Mouse (Mus musculus): Measurements from ENCODE around the gene Cyth2. TPM values are rescaled to one million over a fixed set of nuclear protein-coding genes. Genes with fewer than 3 reads are reported as not detected.

Cyth2 gene
- 327 and 379 TPM in 2 replicates for polyA plus RNA-seq (2015; fragmentation: Nextera tagmentation; extraction: Ambion mirVana)

- H3K27ac ChIP-seq (ENCODE audit: low read length) = peak within 1 kb of the TSS; percentile 99
Observed at GRCm38 (mm10) chr7:45813787-45814779, at the start of gene Cyth2. TSS of gene Cyth2 (minus strand) at chr7:45814581.

GRCm38 (mm10) chr7:45862804-45863203, 48.4 kb upstream of the Cyth2 start:
- WGBS = 88% methylated on average over 7 of the region's 7 CpGs
- Histone ChIP-seq H3K9me3 (ENCODE audit: control insufficient read depth, low read length) (no peaks in the 10 kb centered on the region), H3K36me3 (ENCODE audit: control insufficient read depth, insufficient read depth) (no peaks in the 10 kb centered on the region), H3K4me3 (replicated peaks; ENCODE audit: low read length) (no peak overlapping the region), H3K27me3 (replicated peaks; ENCODE audit: control insufficient read depth, insufficient read depth, low read length) (peaks cover 7% of the 10 kb centered on the region), H3K4me2 (ENCODE audit: low read length) (no peak overlapping the region), H3K27ac (ENCODE audit: low read length) (no peak overlapping the region), H3K9ac (replicated peaks; ENCODE audit: low read depth, low read length) (no peak overlapping the region), H3K4me1 (replicated peaks; ENCODE audit: control insufficient read depth, insufficient read depth, low read length) (peaks cover 17% of the 10 kb centered on the region)
- no peak for ATAC-seq

More at GRCm38 (mm10) chr7:45813787-45814779, at the start of gene Cyth2:
- peak; percentile 99 for ATAC-seq
- no peaks in the 10 kb centered on the region for H3K27me3 ChIP-seq (replicated peaks; ENCODE audit: control insufficient read depth, insufficient read depth, low read length)
- H3K36me3 ChIP-seq (ENCODE audit: control insufficient read depth, insufficient read depth) = peaks cover 20% of the 10 kb centered on the region
- no peaks in the 10 kb centered on the region for H3K9me3 ChIP-seq (ENCODE audit: control insufficient read depth, low read length)
- H3K9ac ChIP-seq (replicated peaks; ENCODE audit: low read depth, low read length) = peak within 1 kb of the TSS; percentile 96
- WGBS = under 1% methylated on average over 87 of the region's 92 CpGs
- H3K4me2 ChIP-seq (ENCODE audit: low read length) = peak within 1 kb of the TSS; percentile 82
- H3K4me1 ChIP-seq (replicated peaks; ENCODE audit: control insufficient read depth, insufficient read depth, low read length) = peaks cover 26% of the 10 kb centered on the region
- H3K4me3 ChIP-seq (replicated peaks; ENCODE audit: low read length) = peak within 1 kb of the TSS; percentile 73

GRCm38 (mm10) chr7:45859008-45859407, 44.6 kb upstream of the Cyth2 start:
- Histone ChIP-seq H3K4me3 (replicated peaks; ENCODE audit: low read length) (no peak overlapping the region), H3K4me2 (ENCODE audit: low read length) (no peak overlapping the region), H3K4me1 (replicated peaks; ENCODE audit: control insufficient read depth, insufficient read depth, low read length) (peaks cover 9% of the 10 kb centered on the region), H3K9ac (replicated peaks; ENCODE audit: low read depth, low read length) (no peak overlapping the region), H3K9me3 (ENCODE audit: control insufficient read depth, low read length) (no peaks in the 10 kb centered on the region), H3K27me3 (replicated peaks; ENCODE audit: control insufficient read depth, insufficient read depth, low read length) (peaks cover 17% of the 10 kb centered on the region), H3K27ac (ENCODE audit: low read length) (no peak overlapping the region), H3K36me3 (ENCODE audit: control insufficient read depth, insufficient read depth) (no peaks in the 10 kb centered on the region)
- 70% methylated on average over 4 of the region's 4 CpGs for WGBS
- ATAC-seq = no peak

GRCm38 (mm10) chr7:45856950-45857901, 42.8 kb upstream of the Cyth2 start:
- no peak for ATAC-seq
- H3K36me3 ChIP-seq (ENCODE audit: control insufficient read depth, insufficient read depth) = no peaks in the 10 kb centered on the region
- 3% methylated on average over 30 of the region's 30 CpGs for WGBS
- no peak overlapping the region for H3K27ac ChIP-seq (ENCODE audit: low read length)
- peak overlapping the region; percentile 51 for H3K9ac ChIP-seq (replicated peaks; ENCODE audit: low read depth, low read length)
- H3K9me3 ChIP-seq (ENCODE audit: control insufficient read depth, low read length) = no peaks in the 10 kb centered on the region
- peak overlapping the region; percentile 42 for H3K4me3 ChIP-seq (replicated peaks; ENCODE audit: low read length)
- H3K4me2 ChIP-seq (ENCODE audit: low read length) = peak overlapping the region; percentile 66
- H3K4me1 ChIP-seq (replicated peaks; ENCODE audit: control insufficient read depth, insufficient read depth, low read length) = peaks cover 9% of the 10 kb centered on the region
- H3K27me3 ChIP-seq (replicated peaks; ENCODE audit: control insufficient read depth, insufficient read depth, low read length) = peaks cover 17% of the 10 kb centered on the region

- H3K9me3 ChIP-seq (ENCODE audit: control insufficient read depth, low read length) = no peaks in the 10 kb centered on the region
- H3K4me1 ChIP-seq (replicated peaks; ENCODE audit: control insufficient read depth, insufficient read depth, low read length) = peaks cover 9% of the 10 kb centered on the region
- no peaks in the 10 kb centered on the region for H3K36me3 ChIP-seq (ENCODE audit: control insufficient read depth, insufficient read depth)
- H3K27ac ChIP-seq (ENCODE audit: low read length) = no peak overlapping the region
- peaks cover 13% of the 10 kb centered on the region for H3K27me3 ChIP-seq (replicated peaks; ENCODE audit: control insufficient read depth, insufficient read depth, low read length)
- WGBS = 77% methylated on average over 12 of the region's 12 CpGs
- no peak overlapping the region for H3K4me3 ChIP-seq (replicated peaks; ENCODE audit: low read length)
- ATAC-seq = no peak
- no peak overlapping the region for H3K4me2 ChIP-seq (ENCODE audit: low read length)
- H3K9ac ChIP-seq (replicated peaks; ENCODE audit: low read depth, low read length) = no peak overlapping the region
Observed at GRCm38 (mm10) chr7:45853089-45853488, 38.7 kb upstream of the Cyth2 start.

GRCm38 (mm10) chr7:45850661-45851060, 36.3 kb upstream of the Cyth2 start:
- H3K4me3 ChIP-seq (replicated peaks; ENCODE audit: low read length) = no peak overlapping the region
- no peak overlapping the region for H3K4me2 ChIP-seq (ENCODE audit: low read length)
- H3K9me3 ChIP-seq (ENCODE audit: control insufficient read depth, low read length) = no peaks in the 10 kb centered on the region
- no peaks in the 10 kb centered on the region for H3K4me1 ChIP-seq (replicated peaks; ENCODE audit: control insufficient read depth, insufficient read depth, low read length)
- ATAC-seq = no peak
- no peak overlapping the region for H3K27ac ChIP-seq (ENCODE audit: low read length)
- no peak overlapping the region for H3K9ac ChIP-seq (replicated peaks; ENCODE audit: low read depth, low read length)
- 81% methylated on average over 3 of the region's 3 CpGs for WGBS
- no peaks in the 10 kb centered on the region; the same call in 1 of the 2 replicates for H3K27me3 ChIP-seq (replicated peaks; ENCODE audit: control insufficient read depth, insufficient read depth, low read length)
- no peaks in the 10 kb centered on the region for H3K36me3 ChIP-seq (ENCODE audit: control insufficient read depth, insufficient read depth)

- no peak for ATAC-seq
- H3K27me3 ChIP-seq (replicated peaks; ENCODE audit: control insufficient read depth, insufficient read depth, low read length) = no peaks in the 10 kb centered on the region; the same call in 1 of the 2 replicates
- 5% methylated on average over 6 of the region's 6 CpGs for WGBS
Observed at GRCm38 (mm10) chr7:45848447-45849027, 34.2 kb upstream of the Cyth2 start.

GRCm38 (mm10) chr7:45842950-45843744, 28.8 kb upstream of the Cyth2 start:
- H3K36me3 ChIP-seq (ENCODE audit: control insufficient read depth, insufficient read depth) = no peaks in the 10 kb centered on the region
- 88% methylated on average over 10 of the region's 10 CpGs for whole genome bisulfite sequencing
- H3K9ac ChIP-seq (replicated peaks; ENCODE audit: low read depth, low read length) = no peak overlapping the region
- H3K27me3 ChIP-seq (replicated peaks; ENCODE audit: control insufficient read depth, insufficient read depth, low read length) = no peaks in the 10 kb centered on the region
- H3K9me3 ChIP-seq (ENCODE audit: control insufficient read depth, low read length) = no peaks in the 10 kb centered on the region
- ATAC-seq = no peak
- no peak overlapping the region for H3K27ac ChIP-seq (ENCODE audit: low read length)
- H3K4me2 ChIP-seq (ENCODE audit: low read length) = no peak overlapping the region
- H3K4me3 ChIP-seq (replicated peaks; ENCODE audit: low read length) = no peak overlapping the region
- H3K4me1 ChIP-seq (replicated peaks; ENCODE audit: control insufficient read depth, insufficient read depth, low read length) = no peaks in the 10 kb centered on the region

More at GRCm38 (mm10) chr7:45848447-45849027, 34.2 kb upstream of the Cyth2 start:
- Histone ChIP-seq H3K9ac (replicated peaks; ENCODE audit: low read depth, low read length) (no peak overlapping the region), H3K4me1 (replicated peaks; ENCODE audit: control insufficient read depth, insufficient read depth, low read length) (no peaks in the 10 kb centered on the region), H3K36me3 (ENCODE audit: control insufficient read depth, insufficient read depth) (no peaks in the 10 kb centered on the region), H3K4me2 (ENCODE audit: low read length) (no peak overlapping the region), H3K9me3 (ENCODE audit: control insufficient read depth, low read length) (no peaks in the 10 kb centered on the region), H3K27ac (ENCODE audit: low read length) (no peak overlapping the region), H3K4me3 (replicated peaks; ENCODE audit: low read length) (no peak overlapping the region)
